Mouse (Mus musculus) hindbrain, embryonic 10.5 days (tissue): ENCODE measurements around the gene Enox1. TPM values are rescaled to one million over a fixed set of nuclear protein-coding genes. Genes with fewer than 3 reads are reported as not detected.

Source experiments
- DNase-seq: peaks from one replicate; pipeline ENCODE4 v3.0.0-alpha.2; 2017; ENCODE audit warnings: low spot score
- H3K27ac ChIP-seq: fragments of 300-500 bp; sonication (generic); 2 replicates; pipeline ENCODE4 v1.5.1; 2016; ENCODE audit warnings: mild to moderate bottlenecking, moderate library complexity
- H3K27me3 ChIP-seq: fragments of 300-500 bp; sonication (generic); 2 replicates; pipeline ENCODE4 v1.6.1; 2016; ENCODE audit warnings: mild to moderate bottlenecking; ENCODE audit not compliant: poor library complexity, insufficient read depth, severe bottlenecking
- H3K36me3 ChIP-seq: fragments of 300-500 bp; sonication (generic); 2 replicates; pipeline ENCODE4 v1.6.1; 2016; ENCODE audit warnings: mild to moderate bottlenecking, moderate library complexity
- H3K4me1 ChIP-seq: fragments of 300-500 bp; sonication (generic); replicated peaks from 2 replicates; pipeline ENCODE4 v1.6.1; 2016; ENCODE audit warnings: mild to moderate bottlenecking
- H3K4me3 ChIP-seq: fragments of 300-500 bp; sonication (generic); 2 replicates; pipeline ENCODE4 v1.5.1; 2016; ENCODE audit warnings: mild to moderate bottlenecking, moderate library complexity
- H3K9me3 ChIP-seq: fragments of 300-500 bp; sonication (generic); 2 replicates; pipeline ENCODE4 v1.6.1; 2016; ENCODE audit warnings: mild to moderate bottlenecking, moderate library complexity
- WGBS: fragments of 180-500 bp; shearing (Covaris S2); methylation state at CpG from one replicate; pipeline ENCODE4 v1.1.7; 2016; 5-methylcytosine and 5-hydroxymethylcytosine counted together
- polyA plus RNA-seq: library from polyadenylated mRNA; unstranded; fragments of >200 nt; fragmentation: Nextera tagmentation; extraction: Ambion mirVana; gene quantifications from 2 replicates; pipeline ENCODE4 v1.2.1, GENCODE M21; 2016

The Enox1 gene
- polyA plus RNA-seq, 1 experiment from 2014 or later: 17.6 TPM

GRCm38 (mm10) chr14:77213210-77213609 is 56.6 kb downstream of the Enox1 start:
- Histone ChIP-seq H3K4me3 (no peak overlapping the region), H3K4me1 (0 out of 2 replicates have a peak, but pooled peaks cover 3% of the 10 kb centered on the region), H3K9me3 (no peaks in the 10 kb centered on the region), H3K36me3 (no peaks in the 10 kb centered on the region), H3K27me3 (no peaks in the 10 kb centered on the region), H3K27ac (no peak overlapping the region)
- no peak for DNase-seq
- WGBS: 80% methylated on average over 7 of the region's 7 CpGs

DNA sequence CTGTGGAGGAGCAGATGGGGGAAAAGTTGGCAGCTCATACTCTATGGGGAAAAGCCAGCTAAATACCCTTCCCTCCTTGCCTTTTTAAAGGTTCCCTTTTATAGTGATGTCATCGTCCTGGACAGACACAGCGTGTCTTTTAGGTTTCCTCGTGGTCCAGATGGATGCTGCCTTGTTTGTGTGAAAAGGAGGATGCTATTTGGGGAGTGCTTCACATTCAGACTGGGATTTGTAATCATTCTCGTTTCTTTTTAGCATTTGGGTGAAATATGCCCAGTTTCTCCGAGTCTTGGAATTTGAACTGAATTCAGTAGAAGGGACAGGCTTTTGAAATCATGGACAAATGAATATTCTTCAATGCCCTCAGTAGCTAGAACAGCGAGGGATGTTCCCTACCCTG is 58.3 kb downstream of the Enox1 start:
- no peak for DNase-seq

GRCm38 (mm10) chr14:77225346-77225745 is 68.8 kb downstream of the Enox1 start:
- H3K9me3 ChIP-seq: no peaks in the 10 kb centered on the region
- WGBS: 88% methylated on average over 10 of the region's 10 CpGs
- H3K27ac ChIP-seq: no peak overlapping the region
- no peaks in the 10 kb centered on the region for H3K4me1 ChIP-seq
- no peaks in the 10 kb centered on the region for H3K36me3 ChIP-seq
- no peaks in the 10 kb centered on the region for H3K27me3 ChIP-seq
- DNase-seq: no peak
- H3K4me3 ChIP-seq: no peak overlapping the region

More for the DNA sequence above, 58.3 kb downstream of the Enox1 start:
- Histone ChIP-seq H3K4me1 (0 out of 2 replicates have a peak, but pooled peaks cover 3% of the 10 kb centered on the region), H3K9me3 (no peaks in the 10 kb centered on the region), H3K4me3 (no peak overlapping the region), H3K27ac (no peak overlapping the region), H3K27me3 (no peaks in the 10 kb centered on the region), H3K36me3 (no peaks in the 10 kb centered on the region)
- 88% methylated on average over 6 of the region's 6 CpGs for WGBS

DNA sequence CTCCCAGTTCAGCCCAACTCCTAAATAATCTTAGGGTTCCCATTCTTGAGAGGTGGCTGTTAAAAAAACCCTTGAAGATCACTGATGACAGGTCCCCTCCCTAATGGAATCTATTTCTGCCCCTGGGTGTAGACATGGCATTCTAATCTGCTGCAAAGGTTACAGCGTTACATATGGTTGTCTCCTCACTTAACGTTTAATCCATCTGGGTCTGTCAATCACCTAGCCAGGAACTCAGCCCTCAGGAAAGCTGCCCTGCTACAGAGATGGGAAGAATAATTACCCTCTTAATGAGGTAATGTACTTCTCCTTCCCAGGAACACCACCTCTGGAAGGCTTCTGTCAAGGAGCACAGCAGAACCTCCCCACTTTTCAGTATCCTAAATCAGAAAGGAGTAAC is 82.2 kb downstream of the Enox1 start:
- Histone ChIP-seq H3K9me3 (0 out of 2 replicates have a peak, but pooled peaks cover under 1% of the 10 kb centered on the region), H3K36me3 (no peaks in the 10 kb centered on the region), H3K4me1 (0 out of 2 replicates have a peak, but pooled peaks cover 3% of the 10 kb centered on the region), H3K4me3 (no peak overlapping the region), H3K27me3 (no peaks in the 10 kb centered on the region), H3K27ac (no peak overlapping the region)
- no peak for DNase-seq
- WGBS: 73% methylated on average over 2 of the region's 2 CpGs

- Histone ChIP-seq H3K27ac (no peak overlapping the region), H3K4me1 (0 out of 2 replicates have a peak, but pooled peaks cover 3% of the 10 kb centered on the region), H3K9me3 (no peaks in the 10 kb centered on the region), H3K4me3 (no peak overlapping the region), H3K27me3 (no peaks in the 10 kb centered on the region), H3K36me3 (no peaks in the 10 kb centered on the region)
- no peak for DNase-seq
- WGBS: 59% methylated on average over 4 of the region's 4 CpGs
Observed at GRCm38 (mm10) chr14:77239360-77239759, 82.8 kb downstream of the Enox1 start.

GRCm38 (mm10) chr14:77246977-77247376 is 90.4 kb downstream of the Enox1 start:
- Histone ChIP-seq H3K9me3 (0 out of 2 replicates have a peak, but pooled peaks cover 4% of the 10 kb centered on the region), H3K36me3 (no peaks in the 10 kb centered on the region), H3K4me3 (no peak overlapping the region), H3K27ac (no peak overlapping the region), H3K4me1 (no peaks in the 10 kb centered on the region; the same call in 1 of the 2 replicates), H3K27me3 (no peaks in the 10 kb centered on the region)
- WGBS: 91% methylated on average over 3 of the region's 3 CpGs
- DNase-seq: no peak

DNA sequence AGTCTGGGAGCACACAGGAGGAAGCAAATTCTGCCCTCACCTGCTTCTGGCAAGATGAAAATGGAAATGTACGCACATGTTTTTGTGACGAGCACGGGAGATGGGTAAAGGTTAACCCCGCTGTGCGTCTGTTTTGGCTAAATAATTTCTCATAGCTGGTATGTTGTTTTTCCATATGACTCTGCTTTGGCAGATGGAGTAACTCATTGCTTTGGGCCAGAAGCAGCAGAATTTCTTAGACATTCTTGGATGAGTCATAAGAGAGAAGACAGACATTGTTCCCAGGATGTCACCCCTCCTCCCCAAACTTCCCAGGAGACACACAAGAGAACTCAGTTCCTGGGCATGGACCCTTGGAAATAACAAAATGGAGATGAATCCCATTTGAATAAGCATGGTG is 91.9 kb downstream of the Enox1 start:
- DNase-seq: no peak
- 89% methylated on average over 5 of the region's 5 CpGs for WGBS
- H3K27me3 ChIP-seq: no peaks in the 10 kb centered on the region
- H3K9me3 ChIP-seq: 0 out of 2 replicates have a peak, but pooled peaks cover 4% of the 10 kb centered on the region
- H3K4me1 ChIP-seq: no peaks in the 10 kb centered on the region; the same call in 1 of the 2 replicates
- H3K27ac ChIP-seq: no peak overlapping the region
- no peak overlapping the region for H3K4me3 ChIP-seq
- no peaks in the 10 kb centered on the region for H3K36me3 ChIP-seq

GRCm38 (mm10) chr14:77248946-77249345 is 92.4 kb downstream of the Enox1 start:
- no peaks in the 10 kb centered on the region; the same call in 1 of the 2 replicates for H3K4me1 ChIP-seq
- 0 out of 2 replicates have a peak, but pooled peaks cover 4% of the 10 kb centered on the region for H3K9me3 ChIP-seq
- H3K36me3 ChIP-seq: no peaks in the 10 kb centered on the region
- H3K4me3 ChIP-seq: no peak overlapping the region
- 81% methylated on average over 7 of the region's 7 CpGs for WGBS
- 0 out of 2 replicates have a peak overlapping the region, but pooled peaks have one; percentile 12 for H3K27ac ChIP-seq
- no peaks in the 10 kb centered on the region for H3K27me3 ChIP-seq
- DNase-seq: peak; percentile 7

GRCm38 (mm10) chr14:77250652-77251238 is 94.2 kb downstream of the Enox1 start:
- Histone ChIP-seq H3K9me3 (0 out of 2 replicates have a peak, but pooled peaks cover 4% of the 10 kb centered on the region), H3K36me3 (no peaks in the 10 kb centered on the region)

DNA sequence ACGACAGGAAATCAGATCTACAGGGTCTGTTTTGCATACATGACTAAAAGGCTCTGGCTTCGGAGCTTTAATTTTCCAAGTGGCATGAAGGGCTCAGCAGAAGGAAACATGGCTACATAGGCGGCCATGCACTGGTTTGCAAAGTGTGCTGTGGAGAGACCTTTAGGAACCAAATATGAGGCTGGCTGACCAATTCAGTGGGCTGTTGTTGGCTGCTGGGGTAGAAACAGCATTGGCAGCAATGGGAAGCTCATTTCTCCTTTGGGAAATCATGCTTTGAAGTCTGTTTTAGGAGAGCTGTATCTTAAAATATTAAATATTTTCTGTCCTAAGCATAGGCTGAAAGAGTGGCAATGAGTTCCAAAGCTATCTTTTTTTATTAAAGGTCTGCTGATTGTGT is 98.6 kb downstream of the Enox1 start:
- 0 out of 2 replicates have a peak, but pooled peaks cover 6% of the 10 kb centered on the region for H3K4me1 ChIP-seq
- no peaks in the 10 kb centered on the region for H3K27me3 ChIP-seq
- H3K27ac ChIP-seq: no peak overlapping the region
- H3K4me3 ChIP-seq: no peak overlapping the region
- H3K9me3 ChIP-seq: no peaks in the 10 kb centered on the region
- 80% methylated on average over 3 of the region's 3 CpGs for WGBS
- no peak for DNase-seq
- H3K36me3 ChIP-seq: no peaks in the 10 kb centered on the region

More at GRCm38 (mm10) chr14:77250652-77251238, 94.2 kb downstream of the Enox1 start:
- DNase-seq: no peak
- WGBS: 31% methylated on average over 2 of the region's 2 CpGs
- H3K4me1 ChIP-seq: no peaks in the 10 kb centered on the region; the same call in 1 of the 2 replicates
- H3K27ac ChIP-seq: no peak overlapping the region
- no peak overlapping the region for H3K4me3 ChIP-seq
- H3K27me3 ChIP-seq: no peaks in the 10 kb centered on the region

DNA sequence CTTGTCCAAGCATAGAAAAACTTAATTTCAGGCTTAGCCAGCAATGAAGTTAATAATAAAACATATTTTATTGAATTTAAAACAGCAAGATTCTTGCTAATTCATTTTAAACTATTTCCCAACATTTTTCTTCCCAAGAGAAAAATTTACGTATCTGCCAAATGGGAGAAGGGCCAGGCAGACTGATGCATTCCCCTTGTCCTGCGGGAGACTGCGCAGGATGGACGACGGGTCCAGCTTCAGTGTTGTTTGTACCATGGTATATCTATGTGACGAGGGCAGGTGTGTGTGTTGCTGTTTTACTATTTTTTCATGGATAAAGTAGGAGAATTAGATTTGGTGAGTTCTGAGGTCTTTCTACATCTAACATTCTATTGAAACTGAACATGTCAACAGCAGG is 99.1 kb downstream of the Enox1 start:
- WGBS: 94% methylated on average over 6 of the region's 6 CpGs
- Histone ChIP-seq H3K4me3 (no peak overlapping the region), H3K27ac (no peak overlapping the region), H3K4me1 (0 out of 2 replicates have a peak, but pooled peaks cover 6% of the 10 kb centered on the region), H3K9me3 (no peaks in the 10 kb centered on the region), H3K27me3 (no peaks in the 10 kb centered on the region), H3K36me3 (no peaks in the 10 kb centered on the region)
- no peak for DNase-seq

DNA sequence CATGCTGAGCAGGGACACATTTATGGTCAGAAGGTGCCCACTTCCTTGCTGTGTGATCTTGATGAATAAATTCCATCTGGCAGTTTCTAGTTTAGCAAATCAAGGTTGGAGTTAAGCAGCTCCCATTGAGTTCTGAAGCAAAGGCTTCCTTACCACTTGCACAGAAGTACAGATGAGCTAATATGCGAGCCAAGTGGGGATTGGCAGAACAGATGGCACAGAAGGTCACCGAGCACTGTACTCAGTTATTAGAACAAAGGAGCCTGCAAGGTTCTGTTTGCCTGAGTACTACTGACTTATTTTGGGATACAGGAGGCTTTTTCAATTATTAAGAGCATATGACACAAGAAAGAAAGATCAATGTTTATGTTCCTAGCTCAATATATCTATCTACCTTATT is 100.4 kb downstream of the Enox1 start:
- 74% methylated on average over 2 of the region's 2 CpGs for WGBS
- DNase-seq: no peak
- Histone ChIP-seq H3K27ac (no peak overlapping the region), H3K36me3 (no peaks in the 10 kb centered on the region), H3K4me3 (no peak overlapping the region), H3K27me3 (no peaks in the 10 kb centered on the region), H3K9me3 (no peaks in the 10 kb centered on the region), H3K4me1 (0 out of 2 replicates have a peak, but pooled peaks cover 6% of the 10 kb centered on the region)

DNA sequence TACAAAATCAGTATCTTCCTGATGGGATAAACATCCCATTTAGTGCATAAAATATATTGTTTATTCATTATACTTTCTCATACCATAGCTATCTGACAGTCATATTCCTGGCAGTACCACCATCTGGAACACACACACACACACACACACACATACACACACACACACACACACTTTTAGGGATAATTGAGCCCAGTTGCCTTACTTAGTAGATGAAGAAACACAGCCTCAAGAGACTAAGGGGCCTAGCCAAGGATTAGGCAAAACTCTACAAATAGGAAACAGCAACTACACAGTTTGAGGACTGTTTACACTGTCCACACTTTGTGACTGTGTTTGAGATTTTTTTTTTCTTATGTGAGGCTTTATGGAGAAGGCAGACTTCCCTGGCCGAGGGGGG is 100.9 kb downstream of the Enox1 start:
- H3K27me3 ChIP-seq: no peaks in the 10 kb centered on the region
- H3K36me3 ChIP-seq: no peaks in the 10 kb centered on the region
- no peak overlapping the region for H3K4me3 ChIP-seq
- H3K9me3 ChIP-seq: no peaks in the 10 kb centered on the region
- 0 out of 2 replicates have a peak, but pooled peaks cover 6% of the 10 kb centered on the region for H3K4me1 ChIP-seq
- H3K27ac ChIP-seq: no peak overlapping the region
- WGBS: 83% methylated on average over 1 of the region's 1 CpGs
- DNase-seq: no peak
